Mouse (Mus musculus) stomach, embryonic 14.5 days (tissue): ENCODE results near the gene Pdlim4. TPM values are rescaled to one million over a fixed set of nuclear protein-coding genes. Genes with fewer than 3 reads are reported as not detected.
"Not testable (repeated sequence)": the region's sequence is repeated elsewhere in the genome, so short reads cannot be mapped to it uniquely, and the experiment has no call there.

Experiments
- ATAC-seq: fragments of 200-750 bp; cut with Nextera tagmentation; 2 replicates; pipeline ENCODE4 v1.8.0; 2017; ENCODE audit warnings: low read depth, moderate TSS enrichment; ENCODE audit not compliant: insufficient number of reproducible peaks, insufficient read depth, low FRiP score
- H3K27ac ChIP-seq: fragments of 300-500 bp; sonication (generic); 2 replicates; pipeline ENCODE4 v1.5.1; 2014; ENCODE audit warnings: mild to moderate bottlenecking, low read length, moderate library complexity, mixed read lengths
- H3K27me3 ChIP-seq: fragments of 300-500 bp; sonication (generic); 2 replicates; pipeline ENCODE4 v1.6.1; 2014; ENCODE audit warnings: low read length, control low read depth, mixed read lengths; ENCODE audit not compliant: control insufficient read depth, insufficient read depth
- H3K36me3 ChIP-seq: fragments of 300-500 bp; sonication (generic); 2 replicates; pipeline ENCODE4 v1.6.1; 2014; ENCODE audit warnings: mild to moderate bottlenecking, control low read depth, low read length, moderate library complexity, mixed read lengths; ENCODE audit not compliant: control insufficient read depth, insufficient read depth
- H3K4me1 ChIP-seq: fragments of 300-500 bp; sonication (generic); 2 replicates; pipeline ENCODE4 v1.6.1; 2014; ENCODE audit warnings: low read length, control low read depth, mixed read lengths; ENCODE audit not compliant: control insufficient read depth, insufficient read depth
- H3K4me2 ChIP-seq: fragments of 300-500 bp; sonication (generic); replicated peaks from 2 replicates; pipeline ENCODE4 v1.6.1; 2014; ENCODE audit warnings: low read depth, low read length, control low read depth
- H3K4me3 ChIP-seq: fragments of 300-500 bp; sonication (generic); 2 replicates; pipeline ENCODE4 v1.5.1; 2014; ENCODE audit warnings: low read depth, low read length, control low read depth
- H3K9ac ChIP-seq: fragments of 300-500 bp; sonication (generic); replicated peaks from 2 replicates; pipeline ENCODE4 v1.6.1; 2014; ENCODE audit warnings: low read depth, mild to moderate bottlenecking, control low read depth, low read length, moderate library complexity, mixed read lengths
- H3K9me3 ChIP-seq: fragments of 300-500 bp; sonication (generic); 2 replicates; pipeline ENCODE4 v1.6.1; 2016; ENCODE audit warnings: low read depth, low read length, control low read depth; ENCODE audit not compliant: control insufficient read depth
- WGBS: fragments of 180-500 bp; shearing (Covaris S2); extraction: QIAGEN DNeasy Blood & Tissue Kit; methylation state at CpG from one replicate; pipeline ENCODE4 v1.1.7; 2014; 5-methylcytosine and 5-hydroxymethylcytosine counted together
- polyA plus RNA-seq: library from polyadenylated mRNA; unstranded; fragments of >200 nt; fragmentation: Nextera tagmentation; extraction: Ambion mirVana; gene quantifications from 2 replicates; pipeline ENCODE4 v1.2.1, GENCODE M21; 2014

Gene Pdlim4
- polyA plus RNA-seq, 1 experiment from 2014 or later = 76.7 TPM

DNA sequence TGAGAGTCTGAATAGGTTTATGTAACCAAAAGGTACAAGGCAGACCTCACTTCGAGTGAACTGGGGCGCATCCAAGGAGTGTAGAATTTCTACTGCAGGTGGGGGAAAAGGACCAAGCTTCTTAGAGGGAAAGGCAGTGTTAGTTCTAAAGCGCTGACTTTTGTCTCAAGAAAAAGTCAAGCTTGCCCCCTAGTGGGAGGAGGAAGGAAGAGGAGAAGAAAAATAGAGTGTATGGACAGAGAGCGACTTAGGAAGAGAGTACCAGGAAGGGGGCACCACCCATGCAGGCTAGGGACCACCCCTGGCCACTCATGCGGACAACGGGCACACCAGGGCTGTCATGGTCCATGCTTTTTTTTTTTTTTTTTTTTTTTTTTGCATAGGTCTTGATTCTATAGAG lies 14.6 kb downstream of the Pdlim4 start:
- Histone ChIP-seq H3K9ac (no peak overlapping the region), H3K4me1 (peaks cover 14% of the 10 kb centered on the region), H3K9me3 (no peaks in the 10 kb centered on the region), H3K4me3 (no peak overlapping the region), H3K4me2 (no peak overlapping the region), H3K36me3 (peaks cover 4% of the 10 kb centered on the region; the same call in 1 of the 2 replicates), H3K27ac (no peak overlapping the region), H3K27me3 (no peaks in the 10 kb centered on the region)
- ATAC-seq = no peak
- 37% methylated on average over 6 of the region's 6 CpGs for WGBS

DNA sequence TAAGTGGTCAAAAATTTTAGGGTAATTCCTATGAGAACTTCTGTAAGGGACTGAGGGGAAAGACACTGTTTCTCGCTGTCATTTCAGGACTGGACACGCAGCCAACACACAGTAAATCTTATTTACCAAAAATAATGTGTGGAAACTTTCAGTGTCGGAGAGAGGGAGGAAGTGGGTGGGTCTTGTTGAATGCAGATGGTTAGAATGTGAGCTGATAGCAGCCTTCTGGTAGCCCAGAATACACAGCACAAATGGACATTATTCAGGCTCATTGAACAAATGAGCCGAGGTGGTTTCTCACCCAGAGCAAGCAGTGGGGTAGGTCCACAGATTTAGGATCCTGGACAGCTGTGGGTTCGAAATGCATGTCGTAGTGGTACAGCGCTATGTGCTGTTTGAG lies 15.7 kb downstream of the Pdlim4 start:
- H3K9ac ChIP-seq = no peak overlapping the region
- H3K27me3 ChIP-seq = no peaks in the 10 kb centered on the region
- no peak overlapping the region for H3K4me2 ChIP-seq
- no peaks in the 10 kb centered on the region for H3K9me3 ChIP-seq
- H3K27ac ChIP-seq = no peak overlapping the region
- H3K36me3 ChIP-seq = 0 out of 2 replicates have a peak, but pooled peaks cover 4% of the 10 kb centered on the region
- ATAC-seq = no peak
- peaks cover 4% of the 10 kb centered on the region; the same call in 1 of the 2 replicates for H3K4me1 ChIP-seq
- H3K4me3 ChIP-seq = no peak overlapping the region
- 84% methylated on average over 7 of the region's 7 CpGs for WGBS

DNA sequence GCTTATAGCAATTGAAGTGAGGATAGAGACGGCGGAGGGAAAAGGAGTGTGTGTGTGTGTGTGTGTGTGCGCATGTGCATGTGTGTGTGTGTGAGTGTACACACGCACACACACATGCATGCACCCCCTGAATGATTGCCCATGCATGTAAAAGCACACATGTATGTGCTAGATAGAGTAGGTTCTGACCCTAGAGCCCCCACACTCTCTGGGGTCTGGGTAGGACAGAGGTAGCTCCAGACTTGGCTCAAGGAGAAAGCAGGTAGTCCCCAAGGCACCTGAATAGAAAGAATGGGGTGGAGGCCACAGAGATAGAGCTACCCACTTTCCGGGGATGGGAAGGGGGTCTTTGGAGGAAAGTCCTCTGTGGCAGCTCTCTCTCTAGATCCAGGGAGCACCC lies 16.7 kb downstream of the Pdlim4 start:
- peaks cover under 1% of the 10 kb centered on the region; the same call in 1 of the 2 replicates for H3K4me1 ChIP-seq
- no peaks in the 10 kb centered on the region for H3K9me3 ChIP-seq
- H3K9ac ChIP-seq = no peak overlapping the region
- H3K36me3 ChIP-seq = 0 out of 2 replicates have a peak, but pooled peaks cover 4% of the 10 kb centered on the region
- ATAC-seq = no peak
- H3K27ac ChIP-seq = no peak overlapping the region
- H3K27me3 ChIP-seq = no peaks in the 10 kb centered on the region
- no peak overlapping the region for H3K4me2 ChIP-seq
- 93% methylated on average over 5 of the region's 5 CpGs for WGBS
- H3K4me3 ChIP-seq = no peak overlapping the region

DNA sequence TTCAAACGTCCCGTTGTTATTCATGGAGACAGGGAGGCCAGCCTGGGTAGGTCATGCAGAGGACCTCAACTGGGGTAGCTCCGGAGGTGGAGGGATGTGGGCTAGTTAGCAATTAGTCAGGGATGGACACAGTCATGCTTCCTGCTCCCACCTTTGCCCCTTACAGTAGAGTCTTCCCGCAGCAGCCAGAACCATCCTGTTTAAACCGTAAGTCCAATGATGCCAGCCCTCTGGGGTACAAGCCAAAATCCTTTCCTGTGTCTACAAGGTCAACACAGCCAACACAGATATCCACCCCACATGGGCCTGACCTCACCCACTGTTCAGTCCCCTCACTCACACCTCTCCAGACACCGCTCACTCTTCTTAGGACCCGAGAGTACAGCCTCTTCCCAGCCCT lies 17.7 kb downstream of the Pdlim4 start:
- Histone ChIP-seq H3K4me2 (no peak overlapping the region), H3K27ac (no peak overlapping the region), H3K9ac (no peak overlapping the region), H3K36me3 (0 out of 2 replicates have a peak, but pooled peaks cover 4% of the 10 kb centered on the region), H3K4me3 (no peak overlapping the region), H3K9me3 (no peaks in the 10 kb centered on the region), H3K27me3 (no peaks in the 10 kb centered on the region), H3K4me1 (no peaks in the 10 kb centered on the region)
- no peak for ATAC-seq
- 80% methylated on average over 7 of the region's 7 CpGs for WGBS

DNA sequence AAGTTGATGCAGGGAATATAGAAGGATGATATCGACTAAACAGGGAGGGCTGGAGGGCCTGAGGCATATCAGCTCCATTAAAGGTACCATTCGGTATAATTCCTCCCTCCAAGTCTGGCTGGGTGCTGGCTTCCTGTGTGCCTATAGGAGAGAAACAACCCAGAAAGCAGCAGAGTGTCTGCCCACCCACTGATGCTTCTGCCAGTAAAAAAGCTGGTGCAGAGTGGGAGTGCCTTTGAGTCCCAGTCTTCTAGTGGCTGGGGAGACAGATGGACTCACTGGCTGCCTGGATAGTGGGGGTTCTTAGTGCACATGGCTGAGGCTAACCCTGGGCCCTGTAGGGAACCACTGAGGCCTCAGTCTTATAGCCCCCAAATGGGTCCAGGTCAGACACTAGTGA lies 18.6 kb downstream of the Pdlim4 start:
- H3K36me3 ChIP-seq = no peaks in the 10 kb centered on the region
- no peak overlapping the region for H3K27ac ChIP-seq
- no peaks in the 10 kb centered on the region for H3K9me3 ChIP-seq
- no peaks in the 10 kb centered on the region for H3K27me3 ChIP-seq
- no peak for ATAC-seq
- WGBS = 73% methylated on average over 2 of the region's 2 CpGs
- H3K9ac ChIP-seq = no peak overlapping the region
- H3K4me3 ChIP-seq = no peak overlapping the region
- H3K4me2 ChIP-seq = no peak overlapping the region
- H3K4me1 ChIP-seq = no peaks in the 10 kb centered on the region

DNA sequence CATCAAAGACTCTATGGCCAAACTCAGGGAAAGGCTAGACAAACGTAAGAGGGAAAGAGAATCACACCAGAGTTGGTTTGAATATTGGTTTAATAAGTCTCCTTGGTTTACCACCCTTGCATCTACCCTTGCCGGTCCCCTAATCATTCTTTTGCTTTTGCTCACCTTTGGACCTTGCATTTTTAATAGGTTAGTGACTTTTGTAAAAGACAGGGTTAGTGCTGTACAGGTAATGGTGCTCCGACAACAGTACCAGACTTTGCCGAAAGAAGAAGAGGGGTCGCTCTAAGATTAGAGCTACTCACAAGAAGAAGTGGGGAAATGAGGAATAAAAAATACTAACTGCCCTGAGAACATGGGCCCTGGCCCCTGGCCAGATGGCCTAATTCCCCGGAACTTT lies 28.1 kb downstream of the Pdlim4 start:
- Histone ChIP-seq H3K27ac (no peak overlapping the region), H3K4me1 (no peaks in the 10 kb centered on the region), H3K36me3 (no peaks in the 10 kb centered on the region), H3K4me2 (no peak overlapping the region), H3K4me3 (no peak overlapping the region), H3K9ac (no peak overlapping the region), H3K9me3 (no peaks in the 10 kb centered on the region), H3K27me3 (no peaks in the 10 kb centered on the region)
- WGBS = 91% methylated on average over 6 of the region's 6 CpGs
- ATAC-seq = no peak

DNA sequence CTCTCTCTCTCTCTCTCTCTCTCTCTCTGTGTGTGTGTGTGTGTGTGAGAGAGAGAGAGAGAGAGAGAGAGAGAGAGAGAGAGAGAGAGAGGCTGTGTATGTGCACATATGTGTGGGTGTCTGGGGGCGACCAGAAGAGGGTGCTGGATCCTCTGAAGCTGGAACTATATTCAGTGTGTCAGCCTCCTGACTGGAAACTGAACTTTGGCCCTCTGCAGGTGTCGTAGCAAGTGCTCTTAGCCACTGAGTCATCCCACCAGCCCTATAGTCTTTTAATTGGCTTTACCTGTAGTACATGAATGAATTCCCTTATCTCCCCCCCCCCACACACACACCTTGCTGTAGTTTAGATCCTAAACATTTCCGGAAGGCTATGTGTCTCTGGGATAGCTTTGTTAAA lies 35.9 kb downstream of the Pdlim4 start:
- H3K4me2 ChIP-seq, H3K9me3 ChIP-seq, H3K4me3 ChIP-seq, H3K27me3 ChIP-seq, H3K27ac ChIP-seq, H3K4me1 ChIP-seq, H3K36me3 ChIP-seq, H3K9ac ChIP-seq, ATAC-seq: not testable (repeated sequence)
- 100% methylated on average over 1 of the region's 3 CpGs for WGBS

DNA sequence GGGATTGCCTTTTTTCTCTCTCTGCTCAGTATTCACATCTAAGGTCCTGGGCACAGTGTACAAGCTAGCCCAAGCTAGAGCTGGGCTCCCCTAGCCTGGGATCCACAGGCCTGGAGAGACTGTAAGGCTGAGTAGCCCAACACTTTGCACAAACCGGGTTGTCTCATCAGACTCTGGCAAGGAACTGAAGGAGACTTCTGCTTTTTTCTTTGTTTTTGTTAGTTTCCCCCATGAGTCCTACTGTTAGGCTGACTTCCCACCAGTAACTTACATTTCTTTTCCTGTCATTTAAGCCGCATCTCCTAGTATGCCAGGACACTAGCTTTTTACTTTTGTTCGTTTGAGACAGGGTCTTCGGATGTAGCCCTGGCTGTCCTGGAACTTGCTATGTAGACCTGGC lies 39.8 kb downstream of the Pdlim4 start:
- H3K36me3 ChIP-seq = no peaks in the 10 kb centered on the region
- ATAC-seq = no peak
- no peak overlapping the region for H3K9ac ChIP-seq
- peaks cover 6% of the 10 kb centered on the region; the same call in 1 of the 2 replicates for H3K4me1 ChIP-seq
- H3K4me3 ChIP-seq = peak overlapping the region; percentile 47
- 82% methylated on average over 4 of the region's 4 CpGs for WGBS
- no peaks in the 10 kb centered on the region for H3K27me3 ChIP-seq
- H3K27ac ChIP-seq = no peak overlapping the region
- peak overlapping the region; percentile 92 for H3K4me2 ChIP-seq
- no peaks in the 10 kb centered on the region for H3K9me3 ChIP-seq
